Mouse (Mus musculus) heart, adult 2 months (tissue): Measurements from ENCODE around the gene Styxl1. TPM values are rescaled to one million over a fixed set of nuclear protein-coding genes. Genes with fewer than 3 reads are reported as not detected.

ENCODE experiments used
- DNase-seq, 2 experiments: peaks; one replicate each; pipeline ENCODE4 v3.0.0; 2021
- H3K27ac ChIP-seq: fragments of 200-600 bp; 2 replicates; pipeline ENCODE4 v1.8.1; 2022
- H3K27me3 ChIP-seq: fragments of 200-500 bp; 2 replicates; pipeline ENCODE4 v1.6.1; 2012; ENCODE audit warnings: mild to moderate bottlenecking, low read length, inconsistent platforms, mixed read lengths; ENCODE audit not compliant: control insufficient read depth, insufficient read depth
- H3K36me3 ChIP-seq: fragments of 200-500 bp; 2 replicates; pipeline ENCODE4 v1.6.1; 2012; ENCODE audit warnings: low read length, inconsistent platforms; ENCODE audit not compliant: control insufficient read depth, insufficient read depth
- H3K4me1 ChIP-seq: fragments of 200-500 bp; 2 replicates; pipeline ENCODE4 v1.6.1; 2011; ENCODE audit warnings: low read length; ENCODE audit not compliant: control insufficient read depth, insufficient read depth
- H3K4me3 ChIP-seq: fragments of 200-600 bp; 2 replicates; pipeline ENCODE4 v1.8.1; 2022
- H3K79me2 ChIP-seq: fragments of 200-500 bp; replicated peaks from 2 replicates; pipeline ENCODE4 v1.6.1; 2012; ENCODE audit warnings: mild to moderate bottlenecking, inconsistent platforms, low read length, moderate library complexity, mixed read lengths; ENCODE audit not compliant: control insufficient read depth, insufficient read depth
- H3K9ac ChIP-seq: fragments of 200-500 bp; 2 replicates; pipeline ENCODE4 v1.6.1; 2012; ENCODE audit warnings: low read depth, mild to moderate bottlenecking, control low read depth, inconsistent platforms, low read length, mixed read lengths
- CTCF ChIP-seq: fragments of 200-600 bp; IDR thresholded peaks from 2 replicates; pipeline ENCODE4 v1.8.1; 2022; ENCODE audit warnings: antibody characterized with exemption, mild to moderate bottlenecking, moderate library complexity
- EP300 ChIP-seq: fragments of 200-500 bp; IDR thresholded peaks from 2 replicates; pipeline ENCODE4 v1.6.1; 2011; ENCODE audit warnings: low read depth, low read length, control low read depth; ENCODE audit not compliant: insufficient read depth
- POLR2A ChIP-seq: fragments of 200-500 bp; IDR thresholded peaks from 2 replicates; pipeline ENCODE4 v1.6.1; 2011; ENCODE audit warnings: mild to moderate bottlenecking, low read depth, low read length, control low read depth; ENCODE audit not compliant: insufficient read depth
- WGBS: fragments of 180-500 bp; shearing (Covaris S2); methylation state at CpG from one replicate; pipeline ENCODE4 v1.1.7; 2018; 5-methylcytosine and 5-hydroxymethylcytosine counted together
- intact Hi-C: fragments of 180-260 bp; cut with DNase I; formaldehyde crosslinking; loops from one replicate; pipeline ENCODE4 v1.15.1; 2025
- microRNA-seq, 2 experiments: library from miRNA; unstranded; fragments of <30 nt; microRNA quantifications; one replicate each; pipeline ENCODE4 v1.2.0; 2021
- polyA plus RNA-seq: library from polyadenylated mRNA; depleted of rRNA; stranded (reverse); fragments of >200 nt; gene quantifications from 2 replicates; pipeline ENCODE4 v1.2.3, GENCODE M21; 2012; rRNA removed
- total RNA-seq, 2 experiments: library from RNA; stranded (reverse); gene quantifications; 2 replicates each; pipeline ENCODE4 v1.2.3; 2021

The Styxl1 gene
- total and polyA plus RNA-seq, 3 experiments: 0.20 TPM; not detected in 2

DNA sequence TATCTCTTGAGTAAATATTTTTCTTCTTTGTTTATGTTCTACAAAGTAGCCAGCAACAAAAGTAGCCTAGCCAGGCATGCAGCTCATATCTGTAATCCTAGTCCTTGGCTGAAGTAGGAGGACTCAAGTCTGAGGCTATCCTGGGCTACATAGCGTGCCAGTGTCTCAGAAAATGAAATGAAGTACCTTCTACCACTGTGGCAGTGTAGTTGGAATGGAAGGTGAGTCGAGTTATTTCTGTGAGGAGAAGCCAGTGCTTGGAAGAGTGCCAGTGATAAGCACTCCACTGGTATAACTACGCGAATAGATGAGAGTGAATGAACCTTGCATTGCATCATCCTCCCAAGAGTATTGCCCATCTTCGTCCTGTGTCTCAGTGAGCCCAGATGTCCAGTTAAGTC lies 80.5 kb downstream of the Styxl1 start:
- no peak overlapping the region for H3K27ac ChIP-seq
- H3K79me2 ChIP-seq: no peaks in the 10 kb centered on the region; the same call in none of the 2 replicates
- H3K9ac ChIP-seq: no peak overlapping the region
- DNase-seq: no peak
- no peak overlapping the region for H3K4me3 ChIP-seq
- WGBS: 35% methylated on average over 5 of the region's 5 CpGs
- intact Hi-C loops: no loop called here
- H3K27me3 ChIP-seq: no peaks in the 10 kb centered on the region
- TF ChIP-seq POLR2A (no peak), EP300 (no peak), CTCF (no peak)
- H3K4me1 ChIP-seq: peaks cover 15% of the 10 kb centered on the region
- no peaks in the 10 kb centered on the region; the same call in 1 of the 2 replicates for H3K36me3 ChIP-seq

Small RNA genes within 50 kb of the gene (microRNA-seq; reads per million reads assigned to microRNA genes)
- 0 to 0.77 reads per million in 2 experiments for gene Mir7034

Other genes with a start within 250 kb of the Styxl1 start
- gene Hip1, start 233.3 kb downstream of the Styxl1 start, total RNA-seq: 10 to 100 TPM; 25.0 to 29.6 TPM
- gene Hip1, start 233.3 kb downstream of the Styxl1 start, polyA plus RNA-seq: 22.2 and 34.4 TPM in 2 replicates
- gene Ccl26, start 214.8 kb downstream of the Styxl1 start, total RNA-seq: not detected
- not detected in 2 replicates for gene Ccl26, start 214.8 kb downstream of the Styxl1 start, polyA plus RNA-seq
- 1 to 10 TPM; 2.6 TPM for gene Ccl24, start 205.3 kb downstream of the Styxl1 start, total RNA-seq
- 3.2 and 4.3 TPM in 2 replicates for gene Ccl24, start 205.3 kb downstream of the Styxl1 start, polyA plus RNA-seq
- 10 to 100 TPM; 18.2 to 23.9 TPM for gene Rhbdd2, start 145.8 kb downstream of the Styxl1 start, total RNA-seq
- gene Rhbdd2, start 145.8 kb downstream of the Styxl1 start, polyA plus RNA-seq: 23.0 and 27.6 TPM in 2 replicates
- gene Por, start 108.4 kb downstream of the Styxl1 start, total RNA-seq: 10 to 100 TPM; 63.0 to 77.4 TPM
- 76.7 and 93.6 TPM in 2 replicates for gene Por, start 108.4 kb downstream of the Styxl1 start, polyA plus RNA-seq
- 10 to 100 TPM; 13.6 to 19.3 TPM for gene Tmem120a, start 33.9 kb downstream of the Styxl1 start, total RNA-seq
- gene Tmem120a, start 33.9 kb downstream of the Styxl1 start, polyA plus RNA-seq: 18.5 and 27.3 TPM in 2 replicates
- 1,000 to 10,000 TPM; 1,645 to 1,928 TPM for gene Mdh2, start 95 bp upstream of the Styxl1 start, total RNA-seq
- 2,909 and 3,459 TPM in 2 replicates for gene Mdh2, start 95 bp upstream of the Styxl1 start, polyA plus RNA-seq
- not detected for gene Srrm3, start 28.5 kb upstream of the Styxl1 start, total RNA-seq
- not detected in 2 replicates for gene Srrm3, start 28.5 kb upstream of the Styxl1 start, polyA plus RNA-seq
- gene Hspb1, start 109.5 kb upstream of the Styxl1 start, total RNA-seq: 100 to 1,000 TPM; 434 to 446 TPM
- 427 and 635 TPM in 2 replicates for gene Hspb1, start 109.5 kb upstream of the Styxl1 start, polyA plus RNA-seq
- gene Ywhag, start 156.2 kb upstream of the Styxl1 start, total RNA-seq: 100 to 1,000 TPM; 275 to 304 TPM
- gene Ywhag, start 156.2 kb upstream of the Styxl1 start, polyA plus RNA-seq: 99.0 and 116 TPM in 2 replicates
- under 1 TPM; 0.09 to 0.21 TPM for gene Ssc4d, start 196.1 kb upstream of the Styxl1 start, total RNA-seq
- 1.0 and 1.6 TPM in 2 replicates for gene Ssc4d, start 196.1 kb upstream of the Styxl1 start, polyA plus RNA-seq
- gene Zp3, start 201.7 kb upstream of the Styxl1 start, total RNA-seq: not detected
- gene Zp3, start 201.7 kb upstream of the Styxl1 start, polyA plus RNA-seq: not detected in 2 replicates
- 1 to 10 TPM; 6.3 to 7.3 TPM for gene Dtx2, start 216.4 kb upstream of the Styxl1 start, total RNA-seq
- gene Dtx2, start 216.4 kb upstream of the Styxl1 start, polyA plus RNA-seq: 9.7 and 10.9 TPM in 2 replicates